Mouse (Mus musculus) bone marrow macrophage, adult 2 months (primary cell): ENCODE measurements at regions not wholly inside any gene's neighbourhood (a gene's known extent, or its start where the extent isn't known, plus 50 kb on each side); places are given as distances from the start of the nearest gene placed in this dataset.

Experiments used
- CTCF ChIP-seq: IDR thresholded peaks from 2 replicates; pipeline ENCODE4 v1.5.1; 2012; ENCODE audit warnings: low read depth, mild to moderate bottlenecking, low read length, moderate library complexity
- POLR2A ChIP-seq: IDR thresholded peaks from 2 replicates; pipeline ENCODE4 v1.6.1; 2012; ENCODE audit warnings: mild to moderate bottlenecking, low read depth, low read length, borderline replicate concordance

DNA sequence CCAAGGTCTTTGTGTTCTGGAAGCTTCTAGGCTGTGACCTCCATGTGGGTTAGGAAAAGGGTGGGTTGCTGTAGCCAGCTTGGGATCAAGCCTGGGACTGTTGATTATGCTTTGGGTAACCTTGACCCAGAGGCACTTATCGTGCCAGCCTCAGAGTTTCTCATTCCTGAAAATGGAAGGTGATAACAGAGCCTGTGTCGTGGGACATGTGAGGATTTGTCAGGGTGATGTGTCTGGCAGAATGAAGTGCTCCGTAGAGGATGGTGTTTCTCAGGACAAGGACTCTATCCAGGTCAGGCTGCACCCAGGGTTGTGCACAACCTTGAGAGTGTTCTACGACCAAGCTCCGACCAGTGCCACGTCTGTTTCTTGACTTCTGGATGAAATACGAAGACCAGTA is 316.4 kb downstream of the Gm49356 start:
- no peak for TF ChIP-seq CTCF
- no peak for TF ChIP-seq POLR2A
